Mouse (Mus musculus) liver, embryonic 13.5 days (tissue): ENCODE results near the gene Tbx5. TPM values are rescaled to one million over a fixed set of nuclear protein-coding genes. Genes with fewer than 3 reads are reported as not detected.

Source experiments
- ATAC-seq: fragments of 200-750 bp; cut with Nextera tagmentation; 2 replicates; pipeline ENCODE4 v1.8.0; 2017; ENCODE audit warnings: low read depth, mild to moderate bottlenecking, moderate number of reproducible peaks, moderate library complexity
- DNase-seq: peaks from one replicate; pipeline ENCODE4 v3.0.0; 2022
- H3K27ac ChIP-seq: fragments of 300-500 bp; sonication (generic); 2 replicates; pipeline ENCODE4 v1.5.1; 2015; ENCODE audit warnings: moderate library complexity, mild to moderate bottlenecking, inconsistent platforms
- H3K27me3 ChIP-seq: fragments of 300-500 bp; sonication (generic); 2 replicates; pipeline ENCODE4 v1.6.1; 2015; ENCODE audit warnings: mild to moderate bottlenecking, inconsistent platforms
- H3K36me3 ChIP-seq: fragments of 300-500 bp; sonication (generic); 2 replicates; pipeline ENCODE4 v1.6.1; 2015; ENCODE audit warnings: mild to moderate bottlenecking, inconsistent platforms
- H3K4me1 ChIP-seq: fragments of 300-500 bp; sonication (generic); replicated peaks from 2 replicates; pipeline ENCODE4 v1.6.1; 2015; ENCODE audit warnings: inconsistent platforms
- H3K4me2 ChIP-seq: fragments of 300-500 bp; sonication (generic); 2 replicates; pipeline ENCODE4 v1.6.1; 2015; ENCODE audit warnings: inconsistent platforms, mild to moderate bottlenecking, moderate library complexity
- H3K4me3 ChIP-seq: fragments of 300-500 bp; sonication (generic); replicated peaks from 2 replicates; pipeline ENCODE4 v1.5.1; 2015; ENCODE audit warnings: mild to moderate bottlenecking, inconsistent platforms
- H3K9ac ChIP-seq: fragments of 300-500 bp; sonication (generic); 2 replicates; pipeline ENCODE4 v1.6.1; 2015; ENCODE audit warnings: mild to moderate bottlenecking, inconsistent platforms
- H3K9me3 ChIP-seq: fragments of 300-500 bp; sonication (generic); replicated peaks from 2 replicates; pipeline ENCODE4 v1.6.1; 2016; ENCODE audit warnings: inconsistent platforms
- WGBS: fragments of 180-500 bp; shearing (Covaris S2); methylation state at CpG from one replicate; pipeline ENCODE4 v1.1.7; 2015; ENCODE audit not compliant: insufficient replicate concordance; 5-methylcytosine and 5-hydroxymethylcytosine counted together
- polyA plus RNA-seq: library from polyadenylated mRNA; unstranded; fragments of >200 nt; fragmentation: Nextera tagmentation; extraction: Ambion mirVana; gene quantifications from 2 replicates; pipeline ENCODE4 v1.2.1, GENCODE M21; 2015

Tbx5 gene
- 0.17 and 0.20 TPM in 2 replicates for polyA plus RNA-seq

DNA sequence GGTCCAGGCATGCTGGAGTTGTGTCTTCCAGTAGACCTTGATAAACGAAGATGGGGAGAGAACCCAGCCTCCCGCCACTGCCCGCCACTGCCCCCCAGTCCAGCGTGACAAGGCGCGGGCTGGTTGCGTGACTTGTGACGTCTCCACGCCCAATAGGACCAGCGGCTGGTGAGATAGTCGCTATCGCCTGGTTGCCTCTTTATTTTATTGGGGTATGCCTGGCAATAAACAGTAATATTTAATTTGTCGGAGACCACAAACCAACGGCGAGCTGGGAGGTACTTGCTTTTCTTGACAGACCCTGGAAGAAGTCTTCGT, at the start of gene Tbx5:
TSS of gene Tbx5 (plus strand) at position 190 of the 318 bp plus-strand sequence.
- Histone ChIP-seq H3K4me3 (peak within 1 kb of the TSS; percentile 25), H3K9me3 (no peaks in the 10 kb centered on the region), H3K36me3 (no peaks in the 10 kb centered on the region), H3K27ac (no peak within 1 kb of the TSS), H3K27me3 (peaks cover 96% of the 10 kb centered on the region), H3K9ac (no peak within 1 kb of the TSS), H3K4me2 (peak within 1 kb of the TSS; percentile 52), H3K4me1 (peaks cover 5% of the 10 kb centered on the region; the same call in 1 of the 2 replicates)
- no peak for DNase-seq
- no peak for ATAC-seq
- WGBS: 2% methylated on average over 16 of the region's 16 CpGs

DNA sequence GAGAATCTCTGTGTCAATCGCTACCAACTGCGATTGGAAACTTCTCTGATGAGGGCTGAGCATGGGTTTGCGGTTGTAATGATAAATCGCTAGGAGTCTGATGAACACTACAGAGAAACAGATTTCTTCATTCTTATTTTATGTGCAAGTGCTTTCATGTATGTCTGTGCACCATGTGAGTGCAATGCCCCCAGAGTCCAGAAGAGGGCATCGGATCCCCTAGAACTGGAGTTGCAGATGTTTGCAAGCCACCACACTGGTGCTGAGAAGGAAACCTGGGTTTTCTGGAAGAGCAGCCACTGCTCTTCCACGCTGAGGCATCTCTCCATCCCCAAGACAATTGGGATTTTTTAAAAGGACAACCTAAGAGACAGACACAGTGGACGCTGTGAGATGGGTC, 46.5 kb upstream of the Tbx5 start:
- no peak overlapping the region for H3K4me3 ChIP-seq
- H3K36me3 ChIP-seq: no peaks in the 10 kb centered on the region
- H3K27ac ChIP-seq: no peak overlapping the region
- WGBS: 79% methylated on average over 7 of the region's 7 CpGs
- H3K27me3 ChIP-seq: peaks cover 7% of the 10 kb centered on the region; the same call in 1 of the 2 replicates
- no peak for DNase-seq
- H3K9ac ChIP-seq: no peak overlapping the region
- H3K9me3 ChIP-seq: no peaks in the 10 kb centered on the region; the same call in 1 of the 2 replicates
- no peak for ATAC-seq
- H3K4me2 ChIP-seq: no peak overlapping the region
- no peaks in the 10 kb centered on the region for H3K4me1 ChIP-seq

- H3K4me3 ChIP-seq: no peak overlapping the region
- H3K4me1 ChIP-seq: no peaks in the 10 kb centered on the region
- DNase-seq: no peak
- H3K27me3 ChIP-seq: peaks cover 53% of the 10 kb centered on the region
- no peaks in the 10 kb centered on the region for H3K36me3 ChIP-seq
- H3K9ac ChIP-seq: no peak overlapping the region
- no peak overlapping the region for H3K4me2 ChIP-seq
- H3K27ac ChIP-seq: no peak overlapping the region
- no peak for ATAC-seq
- H3K9me3 ChIP-seq: no peaks in the 10 kb centered on the region; the same call in 1 of the 2 replicates
- WGBS: 44% methylated on average over 5 of the region's 5 CpGs
These were observed 40.8 kb upstream of the Tbx5 start for GRCm38 (mm10) chr5:119791664-119792063.

DNA sequence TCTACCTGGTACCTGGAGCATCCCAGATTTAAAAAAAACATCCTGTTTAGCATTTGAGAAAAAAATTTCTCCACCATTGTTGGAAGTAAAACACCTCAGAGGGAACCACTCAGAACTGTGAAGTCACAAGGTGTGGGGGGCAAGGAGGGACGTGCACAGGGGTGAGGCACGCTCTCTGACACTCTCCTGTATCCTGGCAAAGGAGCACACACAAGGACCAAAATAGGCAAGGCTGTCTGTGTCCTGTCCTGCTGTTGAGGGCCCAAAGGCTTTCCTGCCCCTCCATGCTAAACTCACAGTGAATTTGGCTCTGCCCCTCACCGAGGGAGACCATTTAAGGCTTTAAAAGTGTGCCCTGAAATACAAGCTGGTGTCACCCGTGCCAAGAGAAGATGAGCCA, 38.5 kb upstream of the Tbx5 start:
- Histone ChIP-seq H3K27me3 (peaks cover 72% of the 10 kb centered on the region), H3K9ac (no peak overlapping the region), H3K36me3 (no peaks in the 10 kb centered on the region), H3K4me3 (no peak overlapping the region), H3K4me2 (no peak overlapping the region), H3K4me1 (no peaks in the 10 kb centered on the region), H3K27ac (no peak overlapping the region), H3K9me3 (no peaks in the 10 kb centered on the region; the same call in 1 of the 2 replicates)
- ATAC-seq (no peak), DNase-seq (no peak)
- 4% methylated on average over 4 of the region's 4 CpGs for WGBS

GRCm38 (mm10) chr5:119795376-119795775, 37.1 kb upstream of the Tbx5 start:
- Histone ChIP-seq H3K4me1 (no peaks in the 10 kb centered on the region), H3K27ac (no peak overlapping the region), H3K36me3 (no peaks in the 10 kb centered on the region), H3K27me3 (peaks cover 86% of the 10 kb centered on the region), H3K4me3 (no peak overlapping the region), H3K9me3 (no peaks in the 10 kb centered on the region), H3K9ac (no peak overlapping the region), H3K4me2 (no peak overlapping the region)
- 1% methylated on average over 6 of the region's 6 CpGs for WGBS
- ATAC-seq (no peak), DNase-seq (no peak)

DNA sequence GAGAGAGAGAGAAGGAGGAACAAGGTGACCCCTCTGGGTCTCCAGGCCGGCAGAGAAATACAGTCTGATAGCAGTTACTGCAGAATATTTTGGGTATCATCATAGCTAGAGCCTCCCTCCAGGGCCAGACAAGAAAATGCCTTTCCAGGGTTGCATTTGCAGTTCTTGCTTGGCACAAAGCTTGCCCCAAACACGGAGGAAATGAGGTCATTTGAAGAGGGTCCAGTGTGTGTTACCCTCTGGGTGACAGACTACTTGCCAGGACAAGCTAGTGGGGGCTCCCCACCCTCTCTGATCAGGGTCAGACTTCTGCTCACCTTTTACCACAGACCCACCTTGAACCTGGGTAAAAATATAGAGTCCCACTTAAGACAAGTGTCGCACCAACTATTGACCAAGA, 36.7 kb upstream of the Tbx5 start:
- WGBS: 10% methylated on average over 3 of the region's 3 CpGs
- ATAC-seq: no peak
- H3K4me1 ChIP-seq: no peaks in the 10 kb centered on the region
- no peak overlapping the region for H3K4me2 ChIP-seq
- H3K9me3 ChIP-seq: no peaks in the 10 kb centered on the region
- no peak overlapping the region for H3K4me3 ChIP-seq
- no peak for DNase-seq
- peaks cover 90% of the 10 kb centered on the region for H3K27me3 ChIP-seq
- no peaks in the 10 kb centered on the region for H3K36me3 ChIP-seq
- no peak overlapping the region for H3K27ac ChIP-seq
- H3K9ac ChIP-seq: no peak overlapping the region

GRCm38 (mm10) chr5:119796443-119797160, 35.9 kb upstream of the Tbx5 start:
- H3K9ac ChIP-seq: no peak overlapping the region
- no peaks in the 10 kb centered on the region for H3K9me3 ChIP-seq
- no peaks in the 10 kb centered on the region for H3K4me1 ChIP-seq
- ATAC-seq (no peak), DNase-seq (no peak)
- no peak overlapping the region for H3K4me3 ChIP-seq
- 3% methylated on average over 33 of the region's 33 CpGs for WGBS
- H3K27ac ChIP-seq: no peak overlapping the region
- H3K4me2 ChIP-seq: no peak overlapping the region
- H3K36me3 ChIP-seq: no peaks in the 10 kb centered on the region
- peaks cover 97% of the 10 kb centered on the region for H3K27me3 ChIP-seq

GRCm38 (mm10) chr5:119797580-119798150, 34.8 kb upstream of the Tbx5 start:
- H3K27me3 ChIP-seq: peaks cover 98% of the 10 kb centered on the region
- DNase-seq (no peak), ATAC-seq (no peak)
- H3K4me3 ChIP-seq: no peak overlapping the region
- no peaks in the 10 kb centered on the region for H3K9me3 ChIP-seq
- H3K4me2 ChIP-seq: no peak overlapping the region
- H3K4me1 ChIP-seq: no peaks in the 10 kb centered on the region
- 2% methylated on average over 26 of the region's 26 CpGs for WGBS
- no peak overlapping the region for H3K27ac ChIP-seq
- no peaks in the 10 kb centered on the region for H3K36me3 ChIP-seq
- H3K9ac ChIP-seq: no peak overlapping the region

DNA sequence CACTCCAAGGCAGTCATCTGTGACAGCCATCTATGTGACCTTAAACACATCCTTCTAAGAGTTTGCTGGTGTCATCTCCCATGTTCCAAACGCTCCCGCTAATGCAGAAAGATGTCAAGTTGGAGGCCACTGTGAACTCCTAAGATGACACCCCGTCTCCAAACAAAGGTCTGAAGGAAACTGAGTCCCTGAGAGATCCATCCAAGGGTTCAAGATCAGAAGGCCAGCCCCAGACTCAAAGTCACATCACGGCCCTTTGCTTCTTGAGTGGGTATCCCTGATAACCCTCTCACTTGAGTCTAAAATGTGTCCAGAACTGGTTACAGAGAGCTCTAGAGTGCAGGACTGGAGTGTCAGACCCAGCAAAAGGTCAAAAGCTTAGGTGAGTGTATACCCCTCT, 34.2 kb upstream of the Tbx5 start:
- no peak for DNase-seq
- Histone ChIP-seq H3K27ac (no peak overlapping the region), H3K4me2 (no peak overlapping the region), H3K36me3 (no peaks in the 10 kb centered on the region), H3K27me3 (peaks cover 100% of the 10 kb centered on the region), H3K4me3 (no peak overlapping the region), H3K4me1 (no peaks in the 10 kb centered on the region), H3K9ac (no peak overlapping the region), H3K9me3 (no peaks in the 10 kb centered on the region)
- ATAC-seq: no peak
- 7% methylated on average over 4 of the region's 4 CpGs for WGBS

DNA sequence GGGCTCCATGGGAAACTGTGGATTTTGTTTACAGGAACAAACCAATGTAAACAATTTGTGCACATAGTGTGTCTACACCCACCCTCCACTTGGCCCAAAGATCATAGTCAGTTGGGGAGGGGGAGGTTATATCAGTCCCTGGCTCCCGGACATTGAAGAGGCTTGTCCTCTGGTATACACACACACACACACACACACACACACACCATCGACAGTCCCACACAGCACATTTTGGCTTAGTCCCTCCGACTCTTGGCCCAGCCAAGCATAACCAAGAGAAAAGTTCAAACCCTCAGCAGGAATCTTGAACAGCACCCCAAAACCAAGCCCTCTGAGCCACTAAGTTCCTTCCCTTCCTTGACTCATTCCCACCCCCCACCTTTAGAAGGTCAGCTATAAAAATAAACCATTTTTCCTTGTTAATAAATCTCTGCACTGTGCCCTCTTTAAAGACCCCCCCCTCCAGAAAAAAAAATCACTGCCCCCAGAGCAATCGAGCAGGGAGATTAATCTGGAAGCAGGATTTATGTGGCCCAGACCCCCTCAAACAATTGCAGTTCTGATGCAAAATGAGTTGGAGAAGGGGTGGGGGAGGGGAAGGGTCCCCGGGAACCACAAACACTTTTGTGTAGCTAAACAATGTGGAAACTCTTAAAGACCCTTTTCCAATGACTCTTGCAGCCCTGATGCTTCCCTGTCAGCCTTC, 33.6 kb upstream of the Tbx5 start:
- no peak for ATAC-seq
- H3K4me2 ChIP-seq: no peak overlapping the region

DNA sequence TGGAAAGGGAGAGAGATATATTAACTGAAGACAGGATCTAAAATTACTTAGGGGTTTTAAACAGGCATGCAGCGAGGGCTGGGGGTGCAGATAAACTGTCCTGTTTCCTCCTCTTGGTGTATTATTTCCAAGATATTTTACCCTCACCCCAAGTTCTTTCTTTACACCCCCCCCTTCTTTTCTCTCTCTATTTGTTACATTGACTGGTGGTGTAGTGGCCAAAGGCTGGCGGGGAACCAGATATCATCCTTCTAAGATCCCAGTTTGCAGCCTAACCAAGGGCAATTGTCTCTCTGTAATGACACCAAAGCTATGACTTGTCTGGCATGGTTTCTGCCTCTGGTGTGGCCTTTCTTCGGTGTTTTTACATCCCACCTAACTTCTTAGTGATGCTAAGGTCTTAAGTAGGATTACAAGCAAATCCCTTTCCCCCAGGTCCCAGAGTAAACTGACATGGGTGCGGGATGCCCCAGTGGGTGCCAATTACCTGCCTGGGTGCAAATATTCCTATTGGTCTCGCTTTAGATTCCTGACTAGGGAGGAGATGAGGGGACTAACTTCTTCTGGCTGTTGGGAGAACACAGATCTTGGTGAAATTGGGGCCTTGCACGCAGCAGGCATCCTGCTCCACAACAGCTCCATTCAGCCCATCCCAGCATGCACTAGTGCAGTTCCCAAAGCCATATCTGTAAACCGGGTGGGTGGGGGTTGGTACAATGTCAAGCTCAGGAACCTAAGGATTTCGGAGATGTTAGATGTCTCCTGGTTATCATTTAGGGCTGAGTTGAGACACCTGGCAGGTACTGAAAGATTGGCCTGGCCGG, 32.8 kb upstream of the Tbx5 start:
- no peaks in the 10 kb centered on the region for H3K9me3 ChIP-seq
- peaks cover 100% of the 10 kb centered on the region for H3K27me3 ChIP-seq
- no peak overlapping the region for H3K9ac ChIP-seq
- ATAC-seq (no peak), DNase-seq (no peak)
- H3K4me1 ChIP-seq: no peaks in the 10 kb centered on the region
- 4% methylated on average over 9 of the region's 9 CpGs for WGBS
- H3K4me3 ChIP-seq: no peak overlapping the region
- no peak overlapping the region for H3K27ac ChIP-seq
- H3K4me2 ChIP-seq: no peak overlapping the region
- no peaks in the 10 kb centered on the region for H3K36me3 ChIP-seq

More for the DNA sequence above, 33.6 kb upstream of the Tbx5 start:
- H3K27ac ChIP-seq: no peak overlapping the region
- no peaks in the 10 kb centered on the region for H3K4me1 ChIP-seq
- H3K4me3 ChIP-seq: no peak overlapping the region
- 7% methylated on average over 5 of the region's 5 CpGs for WGBS
- H3K36me3 ChIP-seq: no peaks in the 10 kb centered on the region
- no peak overlapping the region for H3K9ac ChIP-seq
- peaks cover 100% of the 10 kb centered on the region for H3K27me3 ChIP-seq
- DNase-seq: no peak
- no peaks in the 10 kb centered on the region for H3K9me3 ChIP-seq
